Mouse (Mus musculus): ENCODE data around the gene Wnt7b.

- TF ChIP-seq CTCF (IDR thresholded peaks at IDR 0.05; ENCODE audit: low read depth, low read length) (no peak), POLR2A (IDR thresholded peaks at IDR 0.05; ENCODE audit: borderline replicate concordance, low read depth, low read length) (no peak)
Observed at GRCm38 (mm10) chr15:85494163-85494621, 88.1 kb downstream of the Wnt7b start.
